Mouse (Mus musculus): ENCODE data around the gene Klrc3.
"Not testable (repeated sequence)": the region's sequence is repeated elsewhere in the genome, so short reads cannot be mapped to it uniquely, and the experiment has no call there.

Gene Klrc3

DNA sequence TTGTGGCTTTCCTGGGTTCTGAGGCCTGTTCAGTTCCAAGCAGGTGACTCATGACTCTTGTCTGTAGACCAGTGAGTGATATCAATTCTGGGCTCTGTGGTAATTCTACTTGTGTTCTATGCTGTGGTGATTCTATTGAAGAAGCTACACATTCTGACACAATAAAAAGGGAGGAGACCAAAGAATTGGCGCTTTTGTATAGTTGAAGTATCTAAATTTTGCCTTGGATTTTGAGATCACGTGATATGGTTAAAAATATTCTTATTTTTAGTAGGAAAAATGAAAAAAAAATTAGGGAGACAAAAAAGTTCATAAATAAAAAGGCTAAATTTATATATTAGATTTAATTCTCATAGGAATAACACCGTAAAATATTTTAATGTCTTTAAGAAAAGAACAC lies at the start of gene Klrc3:
Klrc3 (minus strand) TSS at position 101 of the 400 bp plus-strand sequence.
- not testable (repeated sequence) for DNase-seq

DNA sequence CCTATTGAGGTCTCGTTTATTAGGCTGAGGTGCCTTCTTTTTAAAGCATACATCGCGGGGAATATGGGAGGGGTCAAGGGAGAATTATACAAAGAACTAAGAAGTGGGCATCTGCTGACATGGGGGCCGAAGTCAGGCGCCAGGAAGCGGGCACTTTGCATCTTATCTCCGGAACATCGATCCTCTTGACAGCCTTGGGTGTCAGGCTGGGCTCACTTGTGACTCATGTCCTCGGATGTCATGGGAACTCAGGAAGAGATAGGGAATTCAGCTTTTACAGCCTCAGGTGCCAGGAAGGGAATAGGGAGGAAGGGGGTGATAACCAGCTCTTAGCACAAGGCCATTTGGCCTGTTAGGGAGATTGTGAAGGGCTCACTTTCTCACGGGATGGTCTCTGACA lies 48.3 kb upstream of the Klrc3 start:
- DNase-seq = not testable (repeated sequence)

DNA sequence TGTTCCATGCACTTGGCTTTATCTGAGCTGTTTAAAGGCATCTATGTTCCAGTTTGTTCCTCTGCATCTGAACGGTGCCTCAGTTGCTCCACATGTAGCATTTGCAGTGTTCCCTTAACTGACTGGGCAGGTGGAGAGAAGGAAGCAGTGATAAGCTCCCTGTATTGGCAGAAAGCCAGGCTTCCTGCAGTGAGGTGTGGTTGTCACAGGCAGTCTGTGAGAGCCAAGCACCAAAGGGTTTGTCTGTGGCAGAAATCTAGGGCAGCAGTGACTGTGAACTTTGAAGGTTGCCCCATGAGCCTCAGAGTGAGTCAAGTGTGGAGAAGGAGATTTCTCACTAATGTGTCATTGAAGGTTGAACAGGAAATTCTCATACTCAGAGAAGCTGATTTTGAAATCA lies 37.2 kb upstream of the Klrc3 start:
- DNase-seq = no peak

DNA sequence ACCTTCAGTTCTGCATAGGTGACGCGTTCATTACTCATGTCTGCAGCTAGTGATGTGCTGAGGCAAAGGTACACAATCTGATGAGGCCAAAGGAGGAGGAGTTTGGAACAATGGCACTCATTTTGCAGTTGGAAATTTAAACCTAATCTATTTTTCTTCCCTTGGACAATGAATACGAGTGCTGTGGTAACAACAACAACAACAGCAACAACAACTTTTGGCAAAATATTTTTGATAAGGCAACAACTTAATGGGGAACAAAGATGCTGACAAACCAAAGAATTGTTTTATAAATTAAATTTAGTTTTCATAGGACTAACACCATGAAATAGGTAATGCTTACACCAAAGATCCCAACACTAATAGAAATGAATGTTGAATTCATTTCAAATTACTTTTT lies 35.7 kb upstream of the Klrc3 start, which contains the start of gene Klrc1:
Klrc1 (minus strand) TSS at position 101 of the 400 bp plus-strand sequence.
- DNase-seq = no peak

DNA sequence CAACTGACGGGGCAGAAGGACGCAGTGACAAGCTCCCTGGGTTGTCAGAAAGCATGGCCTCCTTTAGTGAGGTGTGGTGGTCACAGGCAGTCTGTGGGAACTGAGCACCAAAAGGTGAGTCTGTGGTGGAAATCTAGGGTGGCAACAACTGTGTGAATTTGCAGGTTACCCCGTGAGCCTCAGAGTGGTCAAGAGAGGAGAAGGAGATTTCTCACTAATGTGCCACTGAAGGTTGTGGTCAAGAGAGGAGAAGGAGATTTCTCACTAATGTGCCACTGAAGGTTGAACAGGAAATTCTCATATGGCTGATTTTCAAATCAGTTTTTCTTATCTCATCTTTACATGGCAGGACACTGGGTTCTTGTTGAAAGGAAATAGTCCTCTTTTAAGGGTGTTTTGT lies 18.2 kb upstream of the Klrc3 start:
- DNase-seq = not testable (repeated sequence)

DNA sequence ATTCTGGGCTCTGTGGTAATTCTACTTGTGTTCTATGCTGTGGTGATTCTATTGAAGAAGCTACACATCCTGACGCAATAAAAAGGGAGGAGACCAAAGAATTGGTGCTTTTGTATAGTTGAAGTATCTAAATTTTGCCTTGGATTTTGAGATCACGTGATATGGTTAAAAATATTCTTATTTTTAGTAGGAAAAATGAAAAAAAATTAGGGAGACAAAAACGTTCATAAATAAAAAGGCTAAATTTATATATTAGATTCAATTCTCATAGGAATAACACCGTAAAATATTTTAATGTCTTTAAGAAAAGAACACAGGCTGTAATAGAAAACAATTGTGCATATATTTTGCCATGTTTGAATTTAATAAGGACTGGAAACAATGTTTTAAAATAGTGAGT lies 17.5 kb upstream of the Klrc3 start, which contains the start of gene Klrc2:
Klrc2 (minus strand) TSS at position 101 of the 400 bp plus-strand sequence.
- DNase-seq = not testable (repeated sequence)

DNA sequence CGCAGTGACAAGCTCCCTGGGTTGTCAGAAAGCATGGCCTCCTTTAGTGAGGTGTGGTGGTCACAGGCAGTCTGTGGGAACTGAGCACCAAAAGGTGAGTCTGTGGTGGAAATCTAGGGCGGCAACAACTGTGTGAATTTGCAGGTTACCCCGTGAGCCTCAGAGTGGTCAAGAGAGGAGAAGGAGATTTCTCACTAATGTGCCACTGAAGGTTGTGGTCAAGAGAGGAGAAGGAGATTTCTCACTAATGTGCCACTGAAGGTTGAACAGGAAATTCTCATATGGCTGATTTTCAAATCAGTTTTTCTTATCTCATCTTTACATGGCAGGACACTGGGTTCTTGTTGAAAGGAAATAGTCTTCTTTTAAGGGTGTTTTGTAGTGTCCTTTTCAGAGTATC lies 917 bp upstream of the Klrc3 start:
- DNase-seq = not testable (repeated sequence)

DNA sequence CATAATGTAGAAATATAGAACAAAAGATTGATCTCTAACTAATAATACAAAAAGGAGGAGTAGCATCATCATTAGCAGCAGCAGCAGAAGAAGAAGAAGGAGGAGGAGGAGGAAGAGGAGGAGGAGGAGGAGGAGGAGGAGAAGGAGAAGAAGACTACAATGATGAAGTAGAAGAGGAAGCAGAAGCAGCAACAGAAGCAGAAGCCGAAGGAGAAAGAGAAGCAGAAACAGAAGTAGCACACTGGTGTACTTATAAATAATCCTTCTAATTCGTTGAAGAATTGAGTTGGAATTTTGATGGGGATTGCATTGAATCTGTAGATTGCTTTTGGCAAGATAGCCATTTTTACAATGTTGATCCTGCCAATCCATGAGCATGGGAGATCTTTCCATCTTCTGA lies 12.1 kb downstream of the Klrc3 start:
- not testable (repeated sequence) for DNase-seq

DNA sequence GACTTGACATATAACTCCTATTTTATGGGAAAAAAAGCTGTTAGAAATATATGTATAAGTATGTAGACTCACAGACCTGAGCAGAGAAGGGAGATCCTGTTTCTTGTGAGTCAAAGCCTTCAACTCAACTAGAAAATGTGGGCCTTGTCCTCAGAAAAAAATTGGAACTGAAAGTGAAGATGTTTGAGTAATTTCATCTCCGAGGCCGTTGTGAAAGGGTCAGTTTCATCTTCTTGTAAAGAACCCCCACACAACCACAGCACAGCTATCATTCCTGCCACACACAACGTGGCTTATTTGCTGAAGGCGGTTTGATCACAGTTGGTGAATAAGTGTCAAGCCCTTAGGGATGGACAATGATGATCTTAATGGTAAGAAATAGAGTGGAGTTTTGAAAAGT lies 19.4 kb downstream of the Klrc3 start, which contains the start of gene Klrk1:
Klrk1 (minus strand) TSS at position 130 of the 400 bp plus-strand sequence.
- DNase-seq = no peak

DNA sequence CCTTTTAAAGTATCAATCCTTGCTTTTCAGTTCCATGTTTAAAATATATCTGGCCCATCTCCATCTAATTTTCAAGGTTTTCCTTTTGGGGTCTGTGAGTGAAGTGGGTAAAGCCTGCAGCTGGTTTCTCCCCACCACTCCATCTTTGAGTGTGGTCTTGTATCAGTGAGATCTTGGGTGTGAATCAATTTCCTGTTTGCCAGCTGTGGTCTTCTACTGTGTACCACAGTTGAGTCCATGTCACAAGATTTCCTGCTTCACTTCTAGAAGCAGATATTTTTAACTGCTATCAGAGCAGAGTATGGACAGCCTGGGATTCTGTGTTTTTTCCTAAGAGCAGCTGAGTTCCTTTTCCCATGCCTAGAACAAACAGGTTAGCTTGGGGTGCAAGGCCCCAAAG lies 34.8 kb downstream of the Klrc3 start:
- no peak for DNase-seq

DNA sequence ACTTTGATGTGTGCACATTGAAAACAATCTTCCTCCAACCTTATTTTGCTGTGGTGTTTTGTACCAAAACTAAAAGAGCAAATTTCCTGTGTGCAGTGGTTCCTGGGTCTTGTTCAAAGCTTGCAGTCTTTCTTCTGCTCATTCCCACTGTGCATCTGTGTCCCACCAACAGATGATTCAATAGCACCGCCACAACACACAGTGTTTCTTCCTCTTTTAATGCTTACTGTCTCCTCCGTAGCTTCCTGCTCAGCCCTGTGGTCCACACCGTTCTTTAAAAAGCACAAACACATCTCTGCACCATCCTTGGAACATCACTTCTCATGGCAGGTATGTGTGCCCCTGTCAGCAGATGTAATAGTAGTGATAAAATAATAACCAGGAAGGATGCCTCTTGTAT lies 51.6 kb downstream of the Klrc3 start, which contains the start of gene Klrd1:
Klrd1 (plus strand) TSS at position 275 of the 400 bp plus-strand sequence.
- DNase-seq = peak; percentile 12 to 20

Measured in B cell, adult 2 months (primary cell).